Mouse (Mus musculus) left cerebral cortex, adult 11 months (tissue): ENCODE data around the gene Scn8a.
"Not testable (repeated sequence)": the region's sequence is repeated elsewhere in the genome, so short reads cannot be mapped to it uniquely, and the experiment has no call there.

ENCODE experiments used
- DNase-seq: peaks from one replicate; pipeline ENCODE4 v3.0.0; 2022; ENCODE audit warnings: low spot score

Scn8a gene

DNA sequence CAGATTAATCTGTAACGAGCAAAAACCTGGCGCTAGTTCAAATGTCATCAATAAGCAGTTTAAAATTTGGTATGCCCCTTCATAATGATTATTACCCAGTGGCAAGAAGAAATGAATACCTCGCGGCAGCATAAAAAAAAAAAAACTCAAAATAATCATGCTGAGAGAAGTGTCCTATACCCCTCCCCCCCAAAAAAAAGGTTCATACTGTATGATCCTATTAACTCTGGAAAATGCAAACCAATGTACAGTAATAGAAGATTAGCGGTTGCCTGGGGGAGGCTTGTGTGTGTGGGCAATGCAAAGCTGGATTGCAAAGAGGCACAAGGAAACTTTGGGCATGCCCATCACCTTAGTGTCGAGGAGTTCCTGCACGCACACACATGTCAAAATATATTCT, at the start of gene Scn8a:
TSS of gene Scn8a (plus strand) at position 301 of the 400 bp plus-strand sequence.
- no peak for DNase-seq

DNA sequence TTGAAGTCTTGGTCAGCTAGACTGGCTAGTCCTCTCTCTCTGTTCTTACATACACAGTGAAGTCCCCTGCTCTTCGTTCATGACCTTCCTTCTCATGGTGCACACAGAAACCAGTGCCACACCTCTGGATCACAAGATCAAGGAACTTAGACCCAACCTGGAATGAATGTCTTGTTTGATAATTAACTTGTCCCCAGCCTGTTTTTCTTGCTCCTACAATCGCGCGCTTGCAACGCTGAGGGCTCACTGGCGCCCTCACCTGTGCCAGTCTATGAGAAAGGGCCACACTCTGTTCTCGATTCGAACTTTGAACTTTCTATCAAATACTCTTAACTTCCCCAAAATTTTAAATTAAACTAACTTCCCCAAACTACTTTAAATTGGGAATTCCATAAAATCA, 47.8 kb upstream of the Scn8a start:
- DNase-seq: no peak

DNA sequence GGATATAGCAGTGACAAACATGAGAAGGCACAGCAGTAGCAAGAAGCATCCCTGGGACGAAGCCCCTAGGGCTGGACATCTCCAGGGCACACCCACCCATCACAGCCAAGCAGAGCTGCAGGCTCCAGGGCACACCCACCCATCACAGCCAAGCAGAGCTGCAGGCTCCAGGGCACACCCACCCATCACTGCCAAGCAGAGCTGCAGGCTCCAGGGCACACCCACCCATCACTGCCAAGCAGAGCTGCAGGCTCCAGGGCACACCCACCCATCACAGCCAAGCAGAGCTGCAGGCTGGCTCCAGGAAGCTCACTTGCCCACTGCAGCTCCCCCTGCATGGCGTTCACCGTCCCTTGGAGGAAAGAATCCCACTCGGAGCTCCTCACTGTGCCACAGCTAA, 47.3 kb upstream of the Scn8a start:
- DNase-seq: not testable (repeated sequence)

DNA sequence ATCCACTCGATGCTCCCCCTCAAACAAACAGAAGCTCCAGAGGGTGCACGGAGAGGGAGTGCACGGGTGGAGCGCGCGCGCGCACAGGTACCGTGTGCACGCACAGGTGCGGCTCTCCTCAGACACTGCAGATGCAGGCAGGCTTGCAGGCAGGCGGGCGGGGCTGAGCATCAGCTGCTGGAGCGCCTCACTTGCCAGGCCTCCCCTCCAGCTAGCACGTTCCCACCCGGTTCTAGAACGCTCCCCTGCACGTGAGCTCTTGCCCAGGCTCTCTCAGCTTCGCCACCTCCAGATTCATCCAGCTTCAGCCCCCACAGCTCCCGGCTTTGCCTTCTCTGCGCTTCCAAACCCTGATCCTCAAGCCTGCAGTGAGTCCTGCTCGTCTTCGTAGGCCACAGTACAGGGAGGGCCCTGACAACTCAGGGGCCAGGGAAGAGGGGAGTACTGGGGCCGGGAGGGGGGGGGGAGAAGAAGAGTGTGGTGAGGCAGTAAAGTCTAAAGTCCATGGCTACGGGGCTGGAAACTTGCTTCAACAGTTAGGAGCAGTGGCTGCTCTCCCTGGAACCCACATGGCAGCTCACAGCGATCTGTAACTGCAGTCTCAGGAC, 44.3 kb upstream of the Scn8a start:
- no peak for DNase-seq

DNA sequence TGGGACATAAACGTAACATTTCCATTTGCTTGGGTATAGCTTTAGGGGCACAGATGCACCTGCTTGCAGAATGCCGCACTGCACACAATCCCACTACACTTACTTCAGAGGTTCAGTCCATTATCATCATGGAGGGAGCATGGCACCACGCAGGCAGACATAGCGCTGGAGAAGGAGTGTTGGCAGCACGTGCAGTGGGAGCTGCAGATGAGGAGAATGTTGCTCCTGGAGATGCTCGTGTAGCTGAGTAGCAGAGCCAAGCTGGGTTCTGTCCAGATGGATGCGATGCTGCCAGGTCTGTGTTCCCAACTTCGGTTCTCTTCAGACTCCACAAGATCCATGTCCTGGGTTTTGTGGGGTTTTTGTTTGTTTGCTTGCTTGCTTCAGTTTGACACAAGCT, 43.6 kb upstream of the Scn8a start:
- no peak for DNase-seq

DNA sequence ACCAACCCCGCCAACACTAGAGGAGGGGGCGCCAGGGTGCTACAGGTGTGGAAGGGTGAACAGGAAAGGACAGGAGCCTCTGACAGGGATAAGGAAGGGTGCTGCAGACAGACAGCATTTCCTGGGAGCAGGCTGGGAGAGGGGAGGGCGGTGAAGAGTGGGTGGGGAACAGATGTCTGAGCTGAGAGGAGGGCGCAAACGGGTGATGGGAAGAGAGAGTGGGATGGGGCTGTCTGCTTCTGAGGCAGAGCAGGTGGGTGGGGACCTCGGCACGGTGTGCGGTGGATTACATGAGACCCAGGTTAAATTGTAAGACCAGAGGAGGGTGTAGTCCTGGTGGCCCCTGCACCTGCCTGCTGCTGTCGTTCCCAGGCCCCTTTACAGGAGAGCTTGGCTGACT, 39.9 kb upstream of the Scn8a start:
- DNase-seq: peak; percentile 63

DNA sequence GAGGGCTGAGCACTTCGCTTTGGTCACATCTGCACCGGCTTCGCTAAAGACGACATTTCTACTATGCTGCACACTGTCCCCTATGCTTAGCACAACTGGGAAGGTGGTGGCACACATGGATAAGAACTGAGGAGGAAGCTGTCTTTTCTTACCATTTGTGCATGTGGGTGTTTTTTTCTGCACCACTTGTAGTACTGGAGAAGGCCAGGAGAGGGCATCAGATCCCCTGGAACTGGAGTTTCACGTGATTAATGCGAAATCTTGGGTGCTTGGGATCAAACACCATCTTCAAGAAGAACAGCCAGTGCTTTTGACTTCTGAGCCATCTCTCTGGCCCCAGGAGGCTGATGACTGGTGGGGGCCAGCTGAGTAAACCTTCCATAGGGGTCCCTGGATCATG, 39.0 kb upstream of the Scn8a start:
- no peak for DNase-seq

DNA sequence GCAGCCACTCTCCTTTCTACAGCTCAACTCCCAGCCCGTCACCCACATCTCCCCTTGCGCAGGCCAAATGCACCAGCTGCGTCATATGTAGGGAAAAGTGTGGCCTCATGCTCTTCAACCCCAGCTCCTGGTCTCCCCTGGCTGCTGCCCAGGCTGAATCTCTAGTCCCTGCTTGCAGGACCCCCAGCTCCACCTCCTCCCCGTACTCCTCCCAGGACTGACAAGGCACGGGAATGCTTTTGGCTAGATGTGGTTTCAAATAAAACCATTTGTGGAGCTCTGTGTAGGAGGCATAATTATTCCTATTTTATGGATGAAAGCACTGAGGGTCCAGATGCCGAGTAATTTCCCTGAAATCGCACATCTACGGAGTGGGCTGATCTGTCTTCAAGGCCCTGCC, 37.5 kb upstream of the Scn8a start:
- DNase-seq: no peak

DNA sequence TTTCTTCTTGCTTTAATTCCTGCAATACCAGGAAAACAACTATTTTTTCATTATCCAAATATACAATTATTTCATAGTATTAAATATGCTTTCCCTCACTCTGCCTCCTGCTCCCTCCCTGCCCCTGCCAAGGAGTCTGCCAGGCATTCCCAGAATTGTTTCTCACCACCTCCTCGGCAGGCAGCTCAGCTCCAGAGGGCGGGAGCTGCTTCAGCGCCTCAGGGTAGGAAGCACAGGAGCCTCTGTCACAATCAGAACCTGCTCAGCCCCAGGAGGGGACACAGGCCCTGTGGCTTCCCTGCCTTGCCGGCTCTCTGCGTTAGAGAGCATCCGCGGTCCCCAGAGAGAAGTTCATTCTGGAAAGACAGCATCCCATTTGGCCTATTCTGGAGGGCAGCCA, 36.9 kb upstream of the Scn8a start:
- DNase-seq: no peak

DNA sequence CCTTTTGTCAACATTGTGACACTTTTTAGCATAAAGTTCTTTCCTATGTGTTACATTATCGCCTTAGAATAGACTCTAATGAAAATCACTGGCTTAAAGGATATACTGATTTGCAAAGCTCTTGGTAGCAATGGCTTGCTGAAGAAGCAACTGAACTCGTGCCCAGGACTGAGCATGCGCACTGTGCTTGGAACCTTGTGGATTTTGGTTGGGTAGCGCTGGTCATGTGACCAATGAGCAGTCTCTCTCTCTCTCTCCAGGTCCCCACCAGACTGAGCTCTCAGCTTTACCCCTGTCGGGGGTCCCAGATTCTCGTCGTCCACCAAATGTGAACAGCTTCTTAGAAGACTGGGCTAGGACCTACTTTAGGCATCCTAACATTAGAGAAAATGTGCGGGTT, 32.9 kb upstream of the Scn8a start:
- no peak for DNase-seq

DNA sequence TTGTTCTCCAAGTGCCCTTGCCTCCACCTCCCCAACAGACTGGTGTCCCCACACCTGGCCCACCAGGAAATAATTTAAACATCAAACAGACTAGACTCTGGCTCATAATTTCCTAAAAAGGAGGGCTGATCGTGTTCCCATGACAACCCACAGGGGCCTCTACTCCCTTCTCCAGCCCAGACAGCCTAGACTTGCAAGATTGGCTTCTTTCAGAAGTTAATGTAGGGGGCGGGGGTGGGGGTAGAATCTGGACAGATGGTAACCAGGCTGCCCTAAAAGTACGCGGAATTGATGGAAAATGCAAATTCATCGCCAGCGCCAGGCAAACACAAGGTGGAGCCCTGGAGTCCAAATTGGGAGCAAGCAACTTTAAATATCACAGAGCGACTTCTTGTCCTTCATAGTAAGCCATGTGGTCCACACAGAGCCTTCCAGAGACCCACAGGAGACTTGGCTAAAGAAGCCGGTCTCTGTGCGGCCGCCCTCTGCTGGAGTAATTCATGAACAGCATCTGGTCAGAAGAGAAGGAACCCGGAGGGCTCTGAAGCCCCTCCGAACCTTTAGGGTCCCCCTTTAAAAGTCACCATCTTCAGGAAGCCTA, 31.0 kb upstream of the Scn8a start:
- DNase-seq: no peak

DNA sequence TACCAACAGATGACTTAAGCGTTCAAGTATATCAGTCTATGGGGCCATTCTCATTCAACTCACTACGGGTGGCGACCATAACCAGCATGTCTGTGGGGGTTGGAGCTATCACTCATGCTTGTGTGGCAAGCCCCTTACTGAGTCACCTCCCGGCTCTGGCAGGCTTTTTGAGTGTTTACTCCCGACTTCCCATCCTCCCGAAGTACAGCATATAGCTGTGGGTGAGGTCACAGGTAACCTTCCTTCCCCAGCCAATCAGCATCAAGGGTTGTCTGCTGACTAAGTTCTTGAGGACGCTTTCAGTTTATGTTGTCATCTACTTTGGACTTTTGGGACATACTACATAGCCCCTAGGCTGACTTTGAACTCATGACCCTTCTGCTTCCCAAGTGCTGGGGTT, 25.3 kb upstream of the Scn8a start:
- no peak for DNase-seq

DNA sequence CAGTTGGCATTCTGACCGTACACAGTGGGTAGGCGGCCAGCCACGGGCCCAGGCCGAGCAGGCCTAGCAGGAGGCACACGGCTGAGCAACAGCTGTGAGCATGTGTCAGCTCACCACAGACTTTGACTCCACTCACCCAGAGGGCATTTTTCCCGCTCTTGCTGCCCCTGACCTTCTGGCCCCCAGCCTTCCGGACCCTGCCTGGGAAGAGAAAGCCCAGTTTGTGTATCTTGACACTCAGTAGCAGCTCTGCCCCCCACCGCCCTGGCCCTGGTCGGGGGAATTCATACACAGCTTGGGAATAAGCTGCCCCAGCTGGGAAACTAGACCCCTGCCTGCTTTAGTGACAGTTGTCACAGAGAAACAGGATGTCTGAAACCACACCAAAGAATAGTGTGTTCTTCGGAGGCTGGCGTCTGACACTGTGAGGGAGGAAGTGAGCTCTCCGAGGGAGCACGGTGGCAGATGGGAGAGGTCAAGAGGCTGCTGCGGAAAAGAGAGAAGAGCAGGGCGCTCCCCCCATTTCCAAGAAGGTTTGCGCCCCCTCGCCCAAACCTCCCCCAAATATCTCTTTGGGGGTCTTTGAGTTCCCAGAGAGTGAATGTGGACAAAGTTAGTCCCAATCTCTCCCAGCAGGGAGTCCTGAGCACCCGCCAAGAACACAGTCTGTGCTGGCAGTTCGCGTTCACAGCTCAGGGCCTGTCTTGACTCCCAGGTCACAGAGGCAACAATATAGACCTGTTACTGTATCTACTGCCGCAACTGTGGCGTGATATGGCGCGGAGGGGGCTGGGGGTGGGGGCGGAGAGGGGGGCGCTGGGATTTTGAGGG, 24.4 kb upstream of the Scn8a start:
- DNase-seq: no peak

DNA sequence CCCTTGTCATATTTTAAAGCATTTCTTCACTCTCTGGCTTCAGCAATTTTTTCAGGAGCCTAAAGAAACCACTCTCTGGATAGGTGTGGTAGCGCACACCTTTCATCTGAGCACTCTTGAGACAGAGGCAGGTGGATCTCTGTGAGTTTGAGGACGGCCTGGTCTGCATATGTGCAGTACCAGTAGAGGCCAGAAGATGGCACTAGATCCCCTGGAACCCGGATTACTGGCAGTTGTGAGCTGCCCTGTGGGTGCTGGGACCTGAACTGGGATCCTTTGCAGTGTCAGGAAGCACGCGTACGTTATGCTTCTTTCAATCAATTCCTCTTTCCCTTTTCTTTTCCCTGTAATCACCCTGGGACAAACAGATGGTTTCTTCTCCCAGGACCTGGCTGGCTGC, 22.5 kb upstream of the Scn8a start:
- DNase-seq: no peak

DNA sequence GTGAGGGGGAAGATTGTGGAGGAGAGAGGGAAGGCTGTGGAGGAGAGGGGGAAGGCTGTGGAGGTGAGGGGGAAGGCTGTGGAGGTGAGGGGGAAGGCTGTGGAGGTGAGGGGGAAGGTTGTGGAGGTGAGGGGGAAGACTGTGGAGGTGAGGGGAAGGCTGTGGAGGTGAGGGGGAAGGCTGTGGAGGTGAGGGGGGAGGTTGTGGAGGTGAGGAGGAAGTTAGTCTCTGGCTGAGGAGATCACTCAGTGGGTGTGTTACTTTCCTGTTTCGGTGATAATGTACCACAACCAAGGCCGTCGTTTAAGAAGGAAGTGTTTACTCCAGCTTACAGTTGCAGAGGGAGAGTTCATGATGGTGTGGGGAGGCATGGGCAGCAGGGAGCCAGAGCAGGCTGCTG, 12.1 kb upstream of the Scn8a start:
- no peak for DNase-seq

DNA sequence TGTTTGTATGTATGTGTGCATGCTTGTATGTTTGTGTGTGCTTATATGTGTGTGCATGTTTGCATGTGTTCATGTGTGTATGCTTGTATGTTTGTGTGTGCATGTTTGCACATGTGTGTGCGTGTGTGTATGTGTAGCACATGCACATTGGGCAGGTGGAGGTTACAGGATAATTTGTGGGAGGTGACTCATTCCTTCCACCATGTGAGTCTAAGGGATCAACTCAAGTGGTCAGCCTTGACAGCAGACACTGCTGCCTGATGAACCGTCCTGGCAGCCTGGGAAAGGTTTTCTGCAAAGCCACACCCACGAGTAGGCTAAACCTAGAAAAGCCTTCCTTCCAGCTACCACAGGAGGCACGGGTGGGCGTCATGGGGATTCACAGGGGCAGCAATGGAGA, 8.8 kb upstream of the Scn8a start:
- no peak for DNase-seq

DNA sequence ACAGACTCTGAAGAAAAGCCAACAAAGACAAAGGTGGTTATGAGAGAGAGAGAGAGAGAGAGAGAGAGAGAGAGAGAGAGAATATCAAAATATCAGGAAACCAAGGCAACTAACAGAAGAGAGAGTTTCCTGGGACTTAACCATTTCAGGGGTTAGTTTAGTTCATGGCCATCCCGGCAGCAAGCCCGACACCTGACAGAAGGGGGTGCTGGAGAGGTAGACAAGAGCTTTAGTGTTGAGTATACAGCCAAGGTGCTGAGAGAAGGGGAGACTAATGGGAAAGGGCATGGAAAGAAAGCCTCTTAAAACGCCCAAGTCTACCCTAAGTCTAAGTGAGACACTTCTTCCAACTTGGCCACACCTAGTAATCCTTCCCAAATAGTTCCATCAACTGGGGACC, 4.1 kb upstream of the Scn8a start:
- no peak for DNase-seq

DNA sequence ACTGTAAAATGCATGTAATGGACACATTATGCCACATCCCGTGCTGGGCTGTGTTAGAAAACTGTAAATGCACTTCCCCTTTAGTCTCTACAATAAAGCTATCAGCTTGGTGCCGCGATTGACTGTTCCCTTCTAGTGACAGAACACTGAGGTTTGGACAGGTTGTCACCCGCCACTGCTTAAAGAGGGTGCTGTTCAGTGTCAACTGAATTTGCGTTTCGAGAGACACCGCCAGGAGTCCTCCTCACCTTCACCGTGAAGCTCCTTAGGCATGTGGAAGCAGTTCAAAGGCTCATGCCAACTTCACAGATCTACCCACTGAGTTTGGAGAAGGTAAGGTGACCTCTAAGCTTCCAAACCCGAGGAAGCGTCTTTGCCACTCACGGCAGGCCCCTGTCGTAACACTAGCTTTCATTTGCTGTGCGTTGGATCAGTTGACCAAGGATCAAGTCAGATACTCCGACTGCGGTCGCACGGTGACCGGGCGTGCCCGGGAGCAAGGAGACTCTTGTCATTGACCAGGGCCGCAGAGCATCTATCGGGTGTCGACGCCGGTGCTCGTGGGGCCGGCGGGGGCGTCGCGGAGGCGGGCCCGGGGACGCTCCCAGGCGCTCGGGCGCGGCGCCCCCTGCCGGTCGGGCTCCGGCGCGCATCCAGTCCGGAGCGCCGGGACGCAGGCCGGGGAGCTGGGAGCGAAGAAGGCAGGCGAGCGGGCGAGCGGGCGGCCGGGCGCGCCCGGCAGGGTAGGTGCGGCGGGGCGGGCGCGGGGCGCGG, 530 bp downstream of the Scn8a start:
- DNase-seq: peak; percentile 41

DNA sequence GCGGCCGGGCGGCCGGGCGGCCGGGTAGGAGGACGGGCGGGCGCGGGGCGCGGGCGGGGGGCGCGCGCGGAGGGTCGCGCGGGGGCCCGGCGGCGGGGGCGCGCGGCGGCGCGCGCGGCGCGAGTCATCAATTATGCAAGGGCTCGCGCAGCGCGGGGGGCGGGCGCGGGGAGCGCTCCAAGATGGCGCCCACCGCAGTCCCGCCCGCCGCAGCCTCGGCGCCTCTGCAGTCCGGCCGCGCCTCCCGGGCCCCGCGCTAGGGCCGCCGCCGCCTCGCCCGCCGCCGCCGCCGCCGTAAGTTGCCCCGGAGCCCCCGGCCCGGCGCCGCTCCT, 1.1 kb downstream of the Scn8a start:
- DNase-seq: no peak

DNA sequence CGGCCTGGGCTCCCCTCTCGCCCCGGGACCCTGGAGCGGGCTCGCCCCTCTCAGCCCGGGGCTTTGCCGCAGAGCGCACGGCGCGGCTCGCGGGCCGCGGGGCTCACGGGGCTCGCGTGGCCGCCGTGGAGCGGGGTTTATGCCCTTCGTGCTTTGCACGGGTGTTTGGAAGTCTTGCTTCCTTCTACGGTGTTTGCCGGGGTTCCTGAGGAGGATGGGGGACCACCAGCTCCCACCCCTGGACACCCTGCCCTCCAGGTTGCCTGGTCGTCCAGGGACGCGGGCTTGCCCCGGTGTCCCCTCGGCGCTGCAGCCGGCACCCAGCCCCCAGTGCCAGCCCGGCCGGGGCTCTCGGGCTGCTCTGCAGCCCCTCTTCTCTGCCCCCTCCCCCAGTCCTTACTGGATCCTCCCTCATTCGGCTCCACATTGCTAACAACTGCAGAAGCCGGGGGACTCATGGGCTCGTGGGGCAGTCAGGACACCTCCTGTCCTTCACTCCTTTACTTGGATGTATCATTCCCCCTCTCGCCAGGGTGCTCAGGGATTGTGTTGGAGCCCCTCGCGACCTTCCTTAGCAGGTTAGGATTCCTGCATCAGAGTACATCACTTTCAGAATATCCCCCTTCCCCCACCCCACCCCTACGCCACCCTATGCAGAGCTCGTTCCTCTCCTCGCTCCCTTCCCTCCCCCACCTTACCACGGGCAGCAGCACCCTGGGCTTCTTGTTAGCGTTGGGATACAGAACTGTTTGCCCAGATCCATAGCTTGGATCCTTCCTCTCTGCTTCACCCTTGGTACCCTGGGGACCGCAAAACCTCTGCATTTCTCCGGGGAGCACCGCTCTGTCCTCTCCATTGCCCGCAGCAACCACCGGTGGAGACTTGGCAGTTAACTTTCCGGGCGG, 1.7 kb downstream of the Scn8a start:
- no peak for DNase-seq

DNA sequence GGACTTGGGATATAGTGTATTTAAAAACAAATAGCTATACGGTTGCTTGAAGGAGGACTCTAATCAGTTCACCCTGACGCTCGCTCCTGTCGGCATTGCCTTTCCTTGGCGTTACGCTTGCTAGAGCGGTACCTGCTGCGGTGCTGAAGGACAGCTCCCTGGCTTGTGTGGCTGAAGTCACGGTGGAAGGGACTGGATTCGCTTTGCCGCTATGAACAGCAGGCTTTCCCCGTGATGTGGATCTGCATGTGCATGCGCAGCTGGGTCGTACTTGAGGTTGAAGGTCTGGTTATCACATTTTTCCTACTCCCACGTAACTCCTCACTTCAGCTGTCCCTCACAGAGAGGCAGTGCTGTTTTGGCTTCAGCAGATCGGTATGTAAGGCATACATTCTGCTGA, 3.5 kb downstream of the Scn8a start:
- no peak for DNase-seq

DNA sequence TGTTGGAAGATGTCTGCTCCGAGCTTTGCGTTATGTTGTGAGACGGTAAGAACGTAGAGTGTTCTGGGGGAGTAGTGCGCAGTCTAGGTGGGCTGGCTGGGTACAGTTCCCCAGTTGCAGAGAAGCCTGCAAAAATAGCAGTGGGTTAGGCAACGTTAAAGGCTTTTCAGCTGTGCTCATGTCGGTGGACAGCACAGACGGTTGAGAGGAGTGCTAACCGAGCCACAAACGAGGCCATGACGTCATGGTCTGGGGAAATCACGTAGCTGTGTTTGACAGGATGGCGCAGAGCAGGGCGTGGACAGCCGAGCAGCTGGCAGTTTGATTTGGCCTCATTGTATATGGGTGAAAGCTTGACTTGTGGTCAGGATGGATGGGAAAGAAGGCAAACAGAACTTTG, 9.4 kb downstream of the Scn8a start:
- DNase-seq: no peak
